Mouse (Mus musculus): ENCODE results near the gene Sh3bp5. TPM values are rescaled to one million over a fixed set of nuclear protein-coding genes. Genes with fewer than 3 reads are reported as not detected.

Sh3bp5 gene
- polyA plus RNA-seq, 1 experiment from 2014 or later, result 20.1 TPM

GRCm38 (mm10) chr14:31402693-31403092, 33.2 kb downstream of the Sh3bp5 start:
- no peaks in the 10 kb centered on the region for H3K9me3 ChIP-seq (ENCODE audit: control insufficient read depth, low read length)
- no peak overlapping the region for H3K4me2 ChIP-seq (ENCODE audit: low read depth)
- no peaks in the 10 kb centered on the region for H3K27me3 ChIP-seq (ENCODE audit: control insufficient read depth, insufficient read depth, low read length)
- 88% methylated on average over 5 of the region's 5 CpGs for WGBS
- DNase-seq (ENCODE audit: low spot score) (no peak), ATAC-seq (ENCODE audit: insufficient read depth, low FRiP score, low TSS enrichment) (no peak)
- H3K4me1 ChIP-seq (ENCODE audit: control insufficient read depth, insufficient read depth, low read length), result no peaks in the 10 kb centered on the region
- 0 out of 2 replicates have a peak, but pooled peaks cover 2% of the 10 kb centered on the region for H3K36me3 ChIP-seq (ENCODE audit: control insufficient read depth, insufficient read depth, low read length)
- H3K9ac ChIP-seq (ENCODE audit: low read length), result no peak overlapping the region
- no peak overlapping the region for H3K27ac ChIP-seq (ENCODE audit: low read depth, low read length)
- no peak overlapping the region for H3K4me3 ChIP-seq (ENCODE audit: low read depth, low read length)

- Histone ChIP-seq H3K4me2 (ENCODE audit: low read depth) (no peak overlapping the region), H3K36me3 (ENCODE audit: control insufficient read depth, insufficient read depth, low read length) (0 out of 2 replicates have a peak, but pooled peaks cover 2% of the 10 kb centered on the region), H3K27me3 (ENCODE audit: control insufficient read depth, insufficient read depth, low read length) (no peaks in the 10 kb centered on the region), H3K27ac (ENCODE audit: low read depth, low read length) (no peak overlapping the region), H3K4me1 (ENCODE audit: control insufficient read depth, insufficient read depth, low read length) (no peaks in the 10 kb centered on the region), H3K9ac (ENCODE audit: low read length) (no peak overlapping the region), H3K9me3 (ENCODE audit: control insufficient read depth, low read length) (no peaks in the 10 kb centered on the region), H3K4me3 (ENCODE audit: low read depth, low read length) (no peak overlapping the region)
- no peak for ATAC-seq (ENCODE audit: insufficient read depth, low FRiP score, low TSS enrichment)
- WGBS, result 80% methylated on average over 6 of the region's 6 CpGs
- DNase-seq (ENCODE audit: low spot score), result no peak
These were observed 33.9 kb downstream of the Sh3bp5 start for GRCm38 (mm10) chr14:31401918-31402427.

- H3K4me3 ChIP-seq (ENCODE audit: low read depth, low read length), result no peak overlapping the region
- H3K4me1 ChIP-seq (ENCODE audit: control insufficient read depth, insufficient read depth, low read length), result no peaks in the 10 kb centered on the region
- H3K4me2 ChIP-seq (ENCODE audit: low read depth), result no peak overlapping the region
- no peaks in the 10 kb centered on the region for H3K9me3 ChIP-seq (ENCODE audit: control insufficient read depth, low read length)
- no peaks in the 10 kb centered on the region for H3K27me3 ChIP-seq (ENCODE audit: control insufficient read depth, insufficient read depth, low read length)
- DNase-seq (ENCODE audit: low spot score) (no peak), ATAC-seq (ENCODE audit: insufficient read depth, low FRiP score, low TSS enrichment) (no peak)
- no peaks in the 10 kb centered on the region for H3K36me3 ChIP-seq (ENCODE audit: control insufficient read depth, insufficient read depth, low read length)
- H3K27ac ChIP-seq (ENCODE audit: low read depth, low read length), result no peak overlapping the region
- 91% methylated on average over 11 of the region's 11 CpGs for WGBS
- no peak overlapping the region for H3K9ac ChIP-seq (ENCODE audit: low read length)
These were observed 35.0 kb downstream of the Sh3bp5 start for GRCm38 (mm10) chr14:31400896-31401295.

- Histone ChIP-seq H3K9ac (ENCODE audit: low read length) (no peak overlapping the region), H3K4me3 (ENCODE audit: low read depth, low read length) (no peak overlapping the region), H3K27me3 (ENCODE audit: control insufficient read depth, insufficient read depth, low read length) (no peaks in the 10 kb centered on the region), H3K9me3 (ENCODE audit: control insufficient read depth, low read length) (no peaks in the 10 kb centered on the region), H3K27ac (ENCODE audit: low read depth, low read length) (no peak overlapping the region), H3K4me2 (ENCODE audit: low read depth) (no peak overlapping the region), H3K36me3 (ENCODE audit: control insufficient read depth, insufficient read depth, low read length) (no peaks in the 10 kb centered on the region), H3K4me1 (ENCODE audit: control insufficient read depth, insufficient read depth, low read length) (no peaks in the 10 kb centered on the region)
- DNase-seq (ENCODE audit: low spot score), result no peak
- WGBS, result 83% methylated on average over 7 of the region's 7 CpGs
- ATAC-seq (ENCODE audit: insufficient read depth, low FRiP score, low TSS enrichment), result no peak
These were observed 35.6 kb downstream of the Sh3bp5 start for GRCm38 (mm10) chr14:31400246-31400645.

GRCm38 (mm10) chr14:31399271-31399670, 36.6 kb downstream of the Sh3bp5 start:
- no peaks in the 10 kb centered on the region for H3K9me3 ChIP-seq (ENCODE audit: control insufficient read depth, low read length)
- ATAC-seq (ENCODE audit: insufficient read depth, low FRiP score, low TSS enrichment) (no peak), DNase-seq (ENCODE audit: low spot score) (no peak)
- H3K4me2 ChIP-seq (ENCODE audit: low read depth), result no peak overlapping the region
- H3K36me3 ChIP-seq (ENCODE audit: control insufficient read depth, insufficient read depth, low read length), result no peaks in the 10 kb centered on the region
- H3K4me1 ChIP-seq (ENCODE audit: control insufficient read depth, insufficient read depth, low read length), result no peaks in the 10 kb centered on the region
- no peak overlapping the region for H3K9ac ChIP-seq (ENCODE audit: low read length)
- no peak overlapping the region for H3K4me3 ChIP-seq (ENCODE audit: low read depth, low read length)
- WGBS, result 83% methylated on average over 3 of the region's 3 CpGs
- H3K27me3 ChIP-seq (ENCODE audit: control insufficient read depth, insufficient read depth, low read length), result no peaks in the 10 kb centered on the region
- H3K27ac ChIP-seq (ENCODE audit: low read depth, low read length), result no peak overlapping the region

- Histone ChIP-seq H3K4me1 (ENCODE audit: control insufficient read depth, insufficient read depth, low read length) (no peaks in the 10 kb centered on the region), H3K9ac (ENCODE audit: low read length) (no peak overlapping the region), H3K27ac (ENCODE audit: low read depth, low read length) (no peak overlapping the region), H3K9me3 (ENCODE audit: control insufficient read depth, low read length) (no peaks in the 10 kb centered on the region), H3K27me3 (ENCODE audit: control insufficient read depth, insufficient read depth, low read length) (no peaks in the 10 kb centered on the region), H3K36me3 (ENCODE audit: control insufficient read depth, insufficient read depth, low read length) (no peaks in the 10 kb centered on the region), H3K4me3 (ENCODE audit: low read depth, low read length) (no peak overlapping the region), H3K4me2 (ENCODE audit: low read depth) (no peak overlapping the region)
- ATAC-seq (ENCODE audit: insufficient read depth, low FRiP score, low TSS enrichment) (no peak), DNase-seq (ENCODE audit: low spot score) (no peak)
- 91% methylated on average over 11 of the region's 11 CpGs for WGBS
These were observed 37.1 kb downstream of the Sh3bp5 start for GRCm38 (mm10) chr14:31398819-31399218.

- Histone ChIP-seq H3K4me3 (ENCODE audit: low read depth, low read length) (no peak overlapping the region), H3K36me3 (ENCODE audit: control insufficient read depth, insufficient read depth, low read length) (no peaks in the 10 kb centered on the region), H3K27ac (ENCODE audit: low read depth, low read length) (no peak overlapping the region), H3K27me3 (ENCODE audit: control insufficient read depth, insufficient read depth, low read length) (no peaks in the 10 kb centered on the region), H3K4me1 (ENCODE audit: control insufficient read depth, insufficient read depth, low read length) (no peaks in the 10 kb centered on the region), H3K9ac (ENCODE audit: low read length) (no peak overlapping the region), H3K9me3 (ENCODE audit: control insufficient read depth, low read length) (no peaks in the 10 kb centered on the region), H3K4me2 (ENCODE audit: low read depth) (no peak overlapping the region)
- 88% methylated on average over 9 of the region's 9 CpGs for WGBS
- ATAC-seq (ENCODE audit: insufficient read depth, low FRiP score, low TSS enrichment) (no peak), DNase-seq (ENCODE audit: low spot score) (no peak)
These were observed 37.9 kb downstream of the Sh3bp5 start for GRCm38 (mm10) chr14:31397791-31398595.

- WGBS, result 85% methylated on average over 12 of the region's 12 CpGs
- no peak for DNase-seq (ENCODE audit: low spot score)
These were observed 38.5 kb downstream of the Sh3bp5 start for GRCm38 (mm10) chr14:31397353-31397752.

GRCm38 (mm10) chr14:31396428-31396827, 39.5 kb downstream of the Sh3bp5 start:
- no peak for ATAC-seq (ENCODE audit: insufficient read depth, low FRiP score, low TSS enrichment)
- 98% methylated on average over 2 of the region's 2 CpGs for WGBS

More at GRCm38 (mm10) chr14:31397353-31397752, 38.5 kb downstream of the Sh3bp5 start:
- Histone ChIP-seq H3K9ac (ENCODE audit: low read length) (no peak overlapping the region), H3K27ac (ENCODE audit: low read depth, low read length) (no peak overlapping the region), H3K27me3 (ENCODE audit: control insufficient read depth, insufficient read depth, low read length) (no peaks in the 10 kb centered on the region), H3K9me3 (ENCODE audit: control insufficient read depth, low read length) (no peaks in the 10 kb centered on the region), H3K36me3 (ENCODE audit: control insufficient read depth, insufficient read depth, low read length) (no peaks in the 10 kb centered on the region), H3K4me3 (ENCODE audit: low read depth, low read length) (no peak overlapping the region), H3K4me2 (ENCODE audit: low read depth) (no peak overlapping the region), H3K4me1 (ENCODE audit: control insufficient read depth, insufficient read depth, low read length) (no peaks in the 10 kb centered on the region)
- ATAC-seq (ENCODE audit: insufficient read depth, low FRiP score, low TSS enrichment), result no peak

More at GRCm38 (mm10) chr14:31396428-31396827, 39.5 kb downstream of the Sh3bp5 start:
- no peaks in the 10 kb centered on the region for H3K27me3 ChIP-seq (ENCODE audit: control insufficient read depth, insufficient read depth, low read length)
- H3K4me1 ChIP-seq (ENCODE audit: control insufficient read depth, insufficient read depth, low read length), result no peaks in the 10 kb centered on the region
- H3K4me2 ChIP-seq (ENCODE audit: low read depth), result no peak overlapping the region
- no peak for DNase-seq (ENCODE audit: low spot score)
- H3K9me3 ChIP-seq (ENCODE audit: control insufficient read depth, low read length), result no peaks in the 10 kb centered on the region
- H3K4me3 ChIP-seq (ENCODE audit: low read depth, low read length), result no peak overlapping the region
- H3K36me3 ChIP-seq (ENCODE audit: control insufficient read depth, insufficient read depth, low read length), result no peaks in the 10 kb centered on the region
- H3K27ac ChIP-seq (ENCODE audit: low read depth, low read length), result no peak overlapping the region
- H3K9ac ChIP-seq (ENCODE audit: low read length), result no peak overlapping the region

All from neural tube, embryonic 11.5 days (tissue).